Mouse (Mus musculus): ENCODE data around the gene Rrp9.
A peak's percentile ranks its signal among the peaks of the same experiment; 100 is the strongest.

Gene Rrp9

GRCm38 (mm10) chr9:106513566-106513965 lies 37.8 kb downstream of the Rrp9 start:
- DNase-seq (ENCODE audit: extremely low spot score, low read depth, low spot score), result no peak

DNA sequence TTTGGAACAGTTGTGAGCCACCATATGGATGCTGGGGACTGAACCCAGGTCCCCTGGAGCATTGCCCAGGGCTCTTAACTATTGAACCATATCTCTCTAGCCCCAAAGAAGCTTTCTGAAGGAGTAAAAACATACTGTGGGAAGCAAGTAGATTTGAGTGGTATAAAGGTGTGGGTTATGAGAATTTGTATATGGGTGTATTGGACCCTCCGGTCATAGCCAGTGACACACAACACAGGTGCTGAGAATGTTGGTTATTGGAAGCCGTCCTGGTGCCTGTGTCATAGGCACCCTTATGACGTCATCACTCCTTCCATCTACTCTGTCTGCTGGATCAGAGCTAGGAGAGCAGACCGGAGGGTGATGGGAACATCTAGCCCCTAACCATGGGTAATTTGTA lies 38.5 kb downstream of the Rrp9 start, which contains the start of gene Iqcf5:
Iqcf5 (plus strand) TSS at position 301 of the 400 bp plus-strand sequence.
- DNase-seq (ENCODE audit: extremely low spot score, low read depth, low spot score), result no peak

GRCm38 (mm10) chr9:106519433-106519832 lies 43.7 kb downstream of the Rrp9 start:
- DNase-seq (ENCODE audit: extremely low spot score, low read depth, low spot score), result no peak

DNA sequence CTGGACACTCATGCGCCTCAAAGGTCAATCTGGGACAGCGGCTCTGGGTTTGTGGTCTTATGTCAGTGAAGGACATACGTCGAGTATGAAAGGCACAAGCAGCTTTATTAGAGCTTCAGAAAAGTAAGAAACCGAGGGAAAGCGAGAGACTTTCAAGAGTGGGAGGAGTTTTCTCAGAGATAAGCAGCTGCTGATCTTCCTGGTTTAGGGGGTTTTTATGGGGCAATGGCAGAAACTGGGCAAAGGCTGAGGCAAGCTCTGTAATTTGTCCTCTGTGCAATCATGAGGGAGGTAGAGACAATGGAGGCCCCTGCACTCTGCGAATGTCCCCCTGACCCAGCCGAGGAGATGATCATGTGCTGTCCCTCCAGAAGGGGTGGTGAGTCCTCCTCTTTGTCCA lies 44.1 kb downstream of the Rrp9 start:
- DNase-seq (ENCODE audit: extremely low spot score, low read depth, low spot score), result no peak

DNA sequence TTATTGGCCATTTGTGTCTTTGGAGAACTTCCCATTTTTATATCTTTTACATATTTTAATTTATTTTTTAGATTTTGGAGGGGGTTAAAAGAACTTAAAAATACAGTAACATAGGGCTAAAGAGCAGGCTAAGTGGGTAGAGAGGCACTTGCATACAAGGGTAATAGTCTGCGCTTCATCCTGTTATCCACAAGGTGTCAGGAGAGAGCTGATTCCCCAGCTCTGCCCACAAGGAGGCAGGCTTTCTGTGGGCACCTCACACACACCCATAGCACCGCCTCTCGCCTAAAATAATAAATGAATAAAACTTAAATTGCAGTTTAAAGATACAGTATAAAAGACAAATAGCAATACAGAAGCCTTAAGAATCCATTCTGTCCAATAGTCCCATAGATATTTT lies 56.1 kb downstream of the Rrp9 start:
- DNase-seq (ENCODE audit: extremely low spot score, low read depth, low spot score), result peak; percentile 16

- no peak for DNase-seq (ENCODE audit: extremely low spot score, low read depth, low spot score)
Observed at GRCm38 (mm10) chr9:106534296-106534695, 58.5 kb downstream of the Rrp9 start.

GRCm38 (mm10) chr9:106534975-106535374 lies 59.2 kb downstream of the Rrp9 start:
- DNase-seq (ENCODE audit: extremely low spot score, low read depth, low spot score), result no peak

Data from hindlimb bud, embryonic 11.5 days (tissue).